Comparison of ENCODE assay signal across 8 mouse cellular contexts in the genomic region with DNA sequence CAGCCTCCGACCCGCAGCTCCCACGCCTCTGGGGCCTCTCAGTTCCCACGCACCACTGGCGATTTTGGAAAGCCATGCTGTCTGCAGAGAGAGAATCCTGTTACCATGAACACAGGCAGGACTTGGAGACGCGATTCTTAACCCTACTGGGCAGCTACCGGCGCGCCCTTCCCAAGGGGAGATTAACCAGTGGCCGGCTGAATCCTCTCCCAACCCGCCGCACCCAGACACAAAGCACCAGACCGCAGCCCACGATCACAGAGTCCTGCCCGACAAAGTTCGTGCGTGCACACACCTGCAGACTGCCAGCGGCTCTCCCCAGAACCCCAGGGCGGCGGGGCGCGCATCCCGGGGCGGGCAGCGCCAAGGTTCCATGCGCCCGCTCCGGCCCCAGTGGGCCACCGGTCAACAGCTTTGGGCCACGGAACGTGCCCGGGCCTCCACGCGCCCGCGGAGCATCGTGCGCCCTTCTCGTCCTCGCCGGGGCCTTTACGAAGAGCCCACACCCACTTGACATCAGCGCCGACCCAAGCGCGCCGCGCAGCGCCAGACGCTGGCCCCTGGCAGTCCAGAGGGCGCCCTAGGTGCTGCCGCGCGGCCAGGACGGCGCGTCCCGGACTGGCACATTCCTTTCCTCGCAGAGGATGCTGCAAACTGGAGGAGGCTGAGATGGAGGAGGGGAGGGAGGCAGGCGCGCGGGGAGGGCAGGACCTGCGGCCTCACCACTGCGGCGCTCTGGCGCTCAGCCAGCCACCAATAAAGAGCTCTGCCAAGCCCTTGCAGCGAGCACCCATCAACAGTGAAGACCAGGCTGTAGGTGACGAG.
DNase-seq lines count a peak whose midpoint lies in the region; ATAC-seq lines count a peak whose summit lies in the region.

No protein-coding gene starts in this region.

- no peaks in the 10 kb centered on the region for H3K9me3 ChIP-seq in embryonic facial prominence, embryonic 14.5 days (ENCODE audit: control insufficient read depth, low read length)
- no peaks in the 10 kb centered on the region for H3K9me3 ChIP-seq in hindbrain, embryonic 10.5 days
- no peaks in the 10 kb centered on the region for H3K9me3 ChIP-seq in limb, embryonic 12.5 days
- H3K9me3 ChIP-seq in midbrain, embryonic 13.5 days = no peaks in the 10 kb centered on the region

- peak; percentile 38 for ATAC-seq in embryonic facial prominence, embryonic 14.5 days (ENCODE audit: low read depth)
- no peak for ATAC-seq in limb, embryonic 12.5 days (ENCODE audit: insufficient number of reproducible peaks, insufficient read depth, low FRiP score, low TSS enrichment, low read depth)
- peak; percentile 72 for ATAC-seq in midbrain, embryonic 13.5 days
- ATAC-seq in monocyte, adult 5-6 weeks (replicated peaks; ENCODE audit: insufficient number of reproducible peaks, low FRiP score, low TSS enrichment, poor library complexity, severe bottlenecking) = no peak
- no peak for ATAC-seq in cerebellum, adult (ENCODE audit: insufficient number of reproducible peaks, low FRiP score, low TSS enrichment)

- peak overlapping the region; percentile 47 for H3K4me3 ChIP-seq in embryonic facial prominence, embryonic 14.5 days (ENCODE audit: low read depth, low read length)
- peak overlapping the region; percentile 63 for H3K4me3 ChIP-seq in hindbrain, embryonic 10.5 days
- H3K4me3 ChIP-seq in limb, embryonic 12.5 days (replicated peaks) = peak overlapping the region; percentile 54
- H3K4me3 ChIP-seq in midbrain, embryonic 13.5 days (replicated peaks) = peak overlapping the region; percentile 52

- H3K4me1 ChIP-seq in embryonic facial prominence, embryonic 14.5 days (ENCODE audit: control insufficient read depth, insufficient read depth, low read length) = peaks cover 21% of the 10 kb centered on the region
- peaks cover 70% of the 10 kb centered on the region for H3K4me1 ChIP-seq in hindbrain, embryonic 10.5 days (replicated peaks)
- peaks cover 21% of the 10 kb centered on the region for H3K4me1 ChIP-seq in limb, embryonic 12.5 days (replicated peaks)
- peaks cover 40% of the 10 kb centered on the region for H3K4me1 ChIP-seq in midbrain, embryonic 13.5 days (replicated peaks)

- no peaks in the 10 kb centered on the region for H3K36me3 ChIP-seq in embryonic facial prominence, embryonic 14.5 days (ENCODE audit: control insufficient read depth, insufficient read depth, low read length)
- H3K36me3 ChIP-seq in hindbrain, embryonic 10.5 days = no peaks in the 10 kb centered on the region
- H3K36me3 ChIP-seq in limb, embryonic 12.5 days = no peaks in the 10 kb centered on the region
- no peaks in the 10 kb centered on the region for H3K36me3 ChIP-seq in midbrain, embryonic 13.5 days

- peak; percentile 51 for DNase-seq in right cerebral cortex, postnatal 25 days
- DNase-seq in right cerebral cortex, adult 18-20 months = no peak
- peak; percentile 57 for DNase-seq in embryonic facial prominence, embryonic 14.5 days (ENCODE audit: low spot score)
- DNase-seq in hindbrain, embryonic 10.5 days (ENCODE audit: low spot score) = peak; percentile 53

- peak overlapping the region; percentile 46 for H3K9ac ChIP-seq in embryonic facial prominence, embryonic 14.5 days (ENCODE audit: low read depth, low read length)
- peak overlapping the region; percentile 61; the same call in 1 of the 2 replicates for H3K9ac ChIP-seq in limb, embryonic 12.5 days (replicated peaks)
- peak overlapping the region; percentile 65 for H3K9ac ChIP-seq in midbrain, embryonic 13.5 days (replicated peaks)

- H3K27ac ChIP-seq in embryonic facial prominence, embryonic 14.5 days (replicated peaks; ENCODE audit: low read depth, low read length) = no peak overlapping the region
- H3K27ac ChIP-seq in hindbrain, embryonic 10.5 days = peak overlapping the region; percentile 83
- no peak overlapping the region for H3K27ac ChIP-seq in limb, embryonic 12.5 days
- H3K27ac ChIP-seq in midbrain, embryonic 13.5 days = no peak overlapping the region

- 0% methylated on average over 27 of the region's 69 CpGs for WGBS in embryonic facial prominence, embryonic 14.5 days
- WGBS in hindbrain, embryonic 10.5 days = under 1% methylated on average over 69 of the region's 69 CpGs
- WGBS in limb, embryonic 12.5 days = under 1% methylated on average over 69 of the region's 69 CpGs
- WGBS in midbrain, embryonic 13.5 days = under 1% methylated on average over 56 of the region's 69 CpGs

- peaks cover 28% of the 10 kb centered on the region for H3K27me3 ChIP-seq in embryonic facial prominence, embryonic 14.5 days (replicated peaks; ENCODE audit: control insufficient read depth, insufficient read depth, low read length)
- H3K27me3 ChIP-seq in hindbrain, embryonic 10.5 days (ENCODE audit: insufficient read depth, poor library complexity, severe bottlenecking) = peaks cover 34% of the 10 kb centered on the region
- peaks cover 40% of the 10 kb centered on the region for H3K27me3 ChIP-seq in limb, embryonic 12.5 days
- peaks cover 24% of the 10 kb centered on the region for H3K27me3 ChIP-seq in midbrain, embryonic 13.5 days

- peak overlapping the region; percentile 97 for H3K4me2 ChIP-seq in embryonic facial prominence, embryonic 14.5 days (ENCODE audit: low read depth, low read length)
- peak overlapping the region; percentile 99 for H3K4me2 ChIP-seq in limb, embryonic 12.5 days
- H3K4me2 ChIP-seq in midbrain, embryonic 13.5 days (replicated peaks) = peak overlapping the region; percentile 87

Comparison
In these comparisons a context has a peak if more than half of its experiments do, and no peak if none do; other contexts are left out.
1. ATAC-seq: peak in embryonic facial prominence, embryonic 14.5 days (single experiment) and midbrain, embryonic 13.5 days (single experiment); none in limb, embryonic 12.5 days (single experiment), monocyte, adult 5-6 weeks (single experiment) and cerebellum, adult (single experiment).
2. Peak in every context shown above with its lines, with median percentiles within 50 percentile points of each other: H3K4me2 ChIP-seq, H3K4me3 ChIP-seq and H3K9ac ChIP-seq.